Mouse (Mus musculus) liver, embryonic 11.5 days (tissue): ENCODE data around the gene Cd200r3. TPM values are rescaled to one million over a fixed set of nuclear protein-coding genes. Genes with fewer than 3 reads are reported as not detected.

Experiments used
- ATAC-seq: fragments of 200-750 bp; cut with Nextera tagmentation; replicated peaks from 2 replicates; pipeline ENCODE4 v1.8.0; 2017; ENCODE audit warnings: moderate number of reproducible peaks, mild to moderate bottlenecking, moderate TSS enrichment, moderate library complexity; ENCODE audit not compliant: low FRiP score
- DNase-seq: peaks from one replicate; pipeline ENCODE4 v3.0.0-alpha.2; 2017; ENCODE audit warnings: low spot score
- H3K27ac ChIP-seq: fragments of 300-500 bp; sonication (generic); 2 replicates; pipeline ENCODE4 v1.5.1; 2014; ENCODE audit warnings: mild to moderate bottlenecking, low read depth, low read length, control low read depth
- H3K27me3 ChIP-seq: fragments of 300-500 bp; sonication (generic); replicated peaks from 2 replicates; pipeline ENCODE4 v1.6.1; 2014; ENCODE audit warnings: low read length, mixed read lengths; ENCODE audit not compliant: control insufficient read depth, insufficient read depth
- H3K36me3 ChIP-seq: fragments of 300-500 bp; sonication (generic); 2 replicates; pipeline ENCODE4 v1.6.1; 2014; ENCODE audit warnings: mild to moderate bottlenecking, low read length, moderate library complexity, mixed read lengths; ENCODE audit not compliant: control insufficient read depth, insufficient read depth
- H3K4me1 ChIP-seq: fragments of 300-500 bp; sonication (generic); replicated peaks from 2 replicates; pipeline ENCODE4 v1.6.1; 2014; ENCODE audit warnings: low read length, mixed read lengths; ENCODE audit not compliant: control insufficient read depth, insufficient read depth
- H3K4me2 ChIP-seq: fragments of 300-500 bp; sonication (generic); 2 replicates; pipeline ENCODE4 v1.6.1; 2014; ENCODE audit warnings: mild to moderate bottlenecking, control low read depth, moderate library complexity
- H3K4me3 ChIP-seq: fragments of 300-500 bp; sonication (generic); 2 replicates; pipeline ENCODE4 v1.5.1; 2014; ENCODE audit warnings: low read depth, low read length, control low read depth
- H3K9ac ChIP-seq: fragments of 300-500 bp; sonication (generic); 2 replicates; pipeline ENCODE4 v1.6.1; 2014; ENCODE audit warnings: low read depth, low read length, control low read depth
- H3K9me3 ChIP-seq: fragments of 300-500 bp; sonication (generic); 2 replicates; pipeline ENCODE4 v1.6.1; 2016; ENCODE audit warnings: low read length, inconsistent platforms, mixed read lengths; ENCODE audit not compliant: control insufficient read depth
- WGBS: fragments of 180-500 bp; shearing (Covaris S2); extraction: QIAGEN DNeasy Blood & Tissue Kit; methylation state at CpG from one replicate; pipeline ENCODE4 v1.1.7; 2014; 5-methylcytosine and 5-hydroxymethylcytosine counted together
- polyA plus RNA-seq: library from polyadenylated mRNA; unstranded; fragments of >200 nt; fragmentation: Nextera tagmentation; extraction: Ambion mirVana; gene quantifications from 2 replicates; pipeline ENCODE4 v1.2.1, GENCODE M21; 2014

The Cd200r3 gene
- polyA plus RNA-seq, 1 experiment from 2014 or later = 0.64 TPM

DNA sequence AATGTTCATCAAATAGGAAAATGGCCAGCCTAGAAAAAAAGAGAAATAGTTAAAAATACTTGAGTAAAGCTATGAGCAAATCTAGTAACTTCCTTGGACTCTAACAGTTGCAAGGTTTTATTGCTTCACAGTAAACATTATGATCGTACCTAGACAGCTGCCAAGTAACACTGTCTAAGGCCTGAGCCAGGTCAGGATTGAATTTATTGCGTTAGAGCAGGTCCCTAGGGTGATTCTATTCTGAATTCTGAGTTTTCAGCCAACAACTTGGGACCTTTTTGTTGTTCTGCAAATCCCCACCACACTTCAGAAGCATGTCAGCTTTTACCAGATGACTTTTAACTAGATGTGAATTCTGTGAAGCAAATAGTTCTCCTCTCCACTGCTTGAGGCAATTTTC lies 87.3 kb downstream of the Cd200r3 start:
- no peak overlapping the region for H3K4me3 ChIP-seq
- WGBS = 82% methylated on average over 2 of the region's 2 CpGs
- no peak overlapping the region for H3K9ac ChIP-seq
- ATAC-seq (no peak), DNase-seq (no peak)
- H3K27me3 ChIP-seq = no peaks in the 10 kb centered on the region
- no peak overlapping the region for H3K4me2 ChIP-seq
- no peaks in the 10 kb centered on the region for H3K4me1 ChIP-seq
- no peaks in the 10 kb centered on the region for H3K36me3 ChIP-seq
- H3K9me3 ChIP-seq = no peaks in the 10 kb centered on the region
- H3K27ac ChIP-seq = no peak overlapping the region

Other genes with a start within 250 kb of the Cd200r3 start
- gene Nepro, start 219.4 kb upstream of the Cd200r3 start, polyA plus RNA-seq = 10.1 and 10.4 TPM in 2 replicates
- 30.3 and 32.5 TPM in 2 replicates for gene Gtpbp8, start 197.3 kb upstream of the Cd200r3 start, polyA plus RNA-seq
- gene Cd200r1, start 177.9 kb upstream of the Cd200r3 start, polyA plus RNA-seq = 5.9 and 6.1 TPM in 2 replicates
- gene Cd200r4, start 131.9 kb upstream of the Cd200r3 start, polyA plus RNA-seq = 0.17 and 0.51 TPM in 2 replicates
- gene Cd200r2, start 76.6 kb upstream of the Cd200r3 start, polyA plus RNA-seq = not detected in 2 replicates
- 20.6 and 23.7 TPM in 2 replicates for gene Ccdc80, start 149.7 kb downstream of the Cd200r3 start, polyA plus RNA-seq
- gene Slc35a5, start 215.0 kb downstream of the Cd200r3 start, polyA plus RNA-seq = 9.7 and 12.4 TPM in 2 replicates
- 39.5 and 42.0 TPM in 2 replicates for gene Atg3, start 215.1 kb downstream of the Cd200r3 start, polyA plus RNA-seq